Mouse (Mus musculus) frontal cortex, postnatal 10 days (tissue): Measurements from ENCODE around the gene Mki67.

Source experiments
- DNase-seq, 2 experiments: peaks; one replicate each; pipeline ENCODE4 v3.0.0; 2022; ENCODE audit warnings: low spot score in 2 of 2, mixed read lengths in 1 of 2

The Mki67 gene

GRCm38 (mm10) chr7:135715642-135716444 lies at the start of gene Mki67:
Mki67 (minus strand) TSS chr7:135716361.
- peak in 1 of 2 experiments; percentile 20 for DNase-seq

- DNase-seq = no peak
These were observed 47.1 kb upstream of the Mki67 start for GRCm38 (mm10) chr7:135763311-135763710.

- DNase-seq = no peak
These were observed 42.8 kb upstream of the Mki67 start for GRCm38 (mm10) chr7:135758754-135759510.

- DNase-seq = no peak
These were observed 42.0 kb upstream of the Mki67 start for GRCm38 (mm10) chr7:135758171-135758570.

GRCm38 (mm10) chr7:135756984-135757586 lies 40.9 kb upstream of the Mki67 start:
- no peak for DNase-seq

- no peak for DNase-seq
These were observed 32.8 kb upstream of the Mki67 start for GRCm38 (mm10) chr7:135748986-135749385.

GRCm38 (mm10) chr7:135747072-135747471 lies 30.9 kb upstream of the Mki67 start:
- no peak for DNase-seq

- DNase-seq = no peak
These were observed 30.4 kb upstream of the Mki67 start for GRCm38 (mm10) chr7:135746528-135746927.

- no peak for DNase-seq
These were observed 28.9 kb upstream of the Mki67 start for GRCm38 (mm10) chr7:135745091-135745490.

- DNase-seq = no peak
These were observed 24.3 kb upstream of the Mki67 start for GRCm38 (mm10) chr7:135740453-135740852.

GRCm38 (mm10) chr7:135736581-135736886 lies 20.4 kb upstream of the Mki67 start:
- DNase-seq = no peak

GRCm38 (mm10) chr7:135735691-135736580 lies 19.8 kb upstream of the Mki67 start:
- peak; percentile 64 to 80 for DNase-seq

- no peak for DNase-seq
These were observed 18.9 kb upstream of the Mki67 start for GRCm38 (mm10) chr7:135734911-135735646.

- no peak for DNase-seq
These were observed 18.2 kb upstream of the Mki67 start for GRCm38 (mm10) chr7:135734379-135734778.

- DNase-seq = no peak
These were observed 11.9 kb upstream of the Mki67 start for GRCm38 (mm10) chr7:135728038-135728437.

- no peak for DNase-seq
These were observed 10.5 kb upstream of the Mki67 start for GRCm38 (mm10) chr7:135726707-135727106.

GRCm38 (mm10) chr7:135723672-135724341 lies 7.6 kb upstream of the Mki67 start:
- DNase-seq = no peak

GRCm38 (mm10) chr7:135722011-135722838 lies 6.1 kb upstream of the Mki67 start:
- DNase-seq = no peak

GRCm38 (mm10) chr7:135721436-135721992 lies 5.4 kb upstream of the Mki67 start:
- DNase-seq = no peak
